Mouse (Mus musculus) midbrain, embryonic 11.5 days (tissue): Measurements from ENCODE around the gene Plin4. TPM values are rescaled to one million over a fixed set of nuclear protein-coding genes. Genes with fewer than 3 reads are reported as not detected.
A peak's percentile ranks its signal among the peaks of the same experiment; 100 is the strongest.
"Not testable (repeated sequence)": the region's sequence is repeated elsewhere in the genome, so short reads cannot be mapped to it uniquely, and the experiment has no call there.

ENCODE experiments used
- ATAC-seq: fragments of 200-750 bp; cut with Nextera tagmentation; 2 replicates; pipeline ENCODE4 v1.8.0; 2017; ENCODE audit warnings: moderate TSS enrichment, moderate library complexity; ENCODE audit not compliant: low FRiP score
- DNase-seq: peaks from one replicate; pipeline ENCODE4 v3.0.0; 2015; ENCODE audit warnings: low spot score; ENCODE audit errors: missing footprints
- H3K27ac ChIP-seq: fragments of 300-500 bp; sonication (generic); 2 replicates; pipeline ENCODE4 v1.5.1; 2014; ENCODE audit warnings: low read depth, low read length
- H3K27me3 ChIP-seq: fragments of 300-500 bp; sonication (generic); 2 replicates; pipeline ENCODE4 v1.6.1; 2014; ENCODE audit warnings: mild to moderate bottlenecking, low read length, moderate library complexity, mixed read lengths; ENCODE audit not compliant: control insufficient read depth, insufficient read depth
- H3K36me3 ChIP-seq: fragments of 300-500 bp; sonication (generic); 2 replicates; pipeline ENCODE4 v1.6.1; 2014; ENCODE audit warnings: mild to moderate bottlenecking, low read length, moderate library complexity, mixed read lengths; ENCODE audit not compliant: control insufficient read depth, insufficient read depth
- H3K4me1 ChIP-seq: fragments of 300-500 bp; sonication (generic); 2 replicates; pipeline ENCODE4 v1.6.1; 2014; ENCODE audit warnings: low read length; ENCODE audit not compliant: control insufficient read depth, insufficient read depth
- H3K4me2 ChIP-seq: fragments of 300-500 bp; sonication (generic); 2 replicates; pipeline ENCODE4 v1.6.1; 2014; ENCODE audit warnings: mild to moderate bottlenecking, moderate library complexity
- H3K4me3 ChIP-seq: fragments of 300-500 bp; sonication (generic); 2 replicates; pipeline ENCODE4 v1.5.1; 2014; ENCODE audit warnings: low read depth, low read length
- H3K9ac ChIP-seq: fragments of 300-500 bp; sonication (generic); 2 replicates; pipeline ENCODE4 v1.6.1; 2014; ENCODE audit warnings: low read length
- H3K9me3 ChIP-seq: fragments of 300-500 bp; sonication (generic); 2 replicates; pipeline ENCODE4 v1.6.1; 2016; ENCODE audit warnings: low read length; ENCODE audit not compliant: control insufficient read depth
- WGBS: fragments of 180-500 bp; shearing (Covaris S2); extraction: QIAGEN DNeasy Blood & Tissue Kit; methylation state at CpG from one replicate; pipeline ENCODE4 v1.1.7; 2014; 5-methylcytosine and 5-hydroxymethylcytosine counted together
- polyA plus RNA-seq: library from polyadenylated mRNA; unstranded; fragments of >200 nt; fragmentation: Nextera tagmentation; extraction: Ambion mirVana; gene quantifications from 2 replicates; pipeline ENCODE4 v1.2.1, GENCODE M21; 2014

Plin4 gene
- polyA plus RNA-seq, 1 experiment from 2014 or later = 0.05 TPM

GRCm38 (mm10) chr17:56108334-56109044 lies 1.1 kb downstream of the Plin4 start:
- Histone ChIP-seq H3K4me2 (no peak overlapping the region), H3K9me3 (no peaks in the 10 kb centered on the region), H3K36me3 (no peaks in the 10 kb centered on the region), H3K27me3 (no peaks in the 10 kb centered on the region), H3K4me1 (no peaks in the 10 kb centered on the region), H3K4me3 (no peak overlapping the region), H3K9ac (no peak overlapping the region), H3K27ac (no peak overlapping the region)
- no peak for ATAC-seq
- peak; percentile 78 for DNase-seq
- WGBS = 81% methylated on average over 6 of the region's 6 CpGs

DNA sequence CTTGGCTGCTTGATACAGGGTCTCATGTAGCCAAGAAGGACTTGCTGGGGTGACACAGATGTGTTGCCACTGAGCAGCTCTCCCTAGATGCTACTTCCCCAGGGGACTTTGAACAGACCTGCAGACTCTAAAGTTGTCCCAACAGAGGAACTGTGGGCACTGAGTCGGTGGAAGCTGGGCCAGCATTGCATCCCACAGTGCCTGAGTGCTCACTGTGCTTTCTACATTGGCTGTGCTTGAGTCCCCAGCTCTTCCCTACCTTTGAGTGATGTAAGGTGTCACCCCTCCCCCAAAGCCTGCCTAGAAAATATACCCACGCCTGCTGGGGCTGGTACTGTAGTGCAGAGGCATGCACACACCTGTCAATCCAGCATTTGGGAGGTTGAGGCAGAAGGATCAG lies 1.9 kb downstream of the Plin4 start:
- Histone ChIP-seq H3K36me3 (no peaks in the 10 kb centered on the region), H3K27me3 (no peaks in the 10 kb centered on the region), H3K9ac (no peak overlapping the region), H3K4me1 (no peaks in the 10 kb centered on the region), H3K4me2 (no peak overlapping the region), H3K4me3 (no peak overlapping the region), H3K27ac (no peak overlapping the region), H3K9me3 (no peaks in the 10 kb centered on the region)
- no peak for ATAC-seq
- peak; percentile 33 for DNase-seq
- WGBS = 91% methylated on average over 2 of the region's 2 CpGs

GRCm38 (mm10) chr17:56106981-56107380 lies 2.6 kb downstream of the Plin4 start:
- H3K27me3 ChIP-seq = no peaks in the 10 kb centered on the region
- no peak overlapping the region for H3K9ac ChIP-seq
- H3K9me3 ChIP-seq = no peaks in the 10 kb centered on the region
- H3K4me2 ChIP-seq = no peak overlapping the region
- no peak overlapping the region for H3K27ac ChIP-seq
- WGBS = 72% methylated on average over 4 of the region's 4 CpGs
- H3K4me3 ChIP-seq = no peak overlapping the region
- H3K4me1 ChIP-seq = no peaks in the 10 kb centered on the region
- ATAC-seq = no peak
- peaks cover 5% of the 10 kb centered on the region for H3K36me3 ChIP-seq
- DNase-seq = peak; percentile 26

DNA sequence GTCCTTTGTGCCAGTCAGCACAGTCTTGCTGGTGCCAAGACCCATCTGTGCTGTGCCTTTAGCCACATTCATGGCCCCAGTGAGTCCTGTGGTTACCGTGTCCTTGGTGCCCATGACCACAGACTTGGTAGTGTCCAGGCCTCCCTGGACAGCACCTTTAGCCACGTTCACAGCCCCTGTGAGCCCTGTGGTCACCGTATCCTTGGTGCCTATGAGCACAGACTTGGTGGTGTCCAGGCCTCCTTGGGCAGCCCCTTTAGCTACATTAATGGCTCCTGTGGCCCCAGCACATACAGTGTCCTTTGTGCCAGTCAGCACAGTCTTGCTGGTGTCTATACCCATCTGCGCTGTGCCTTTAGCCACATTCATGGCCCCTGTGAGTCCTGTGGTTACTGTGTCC lies 3.2 kb downstream of the Plin4 start:
- H3K36me3 ChIP-seq, H3K4me2 ChIP-seq, H3K9me3 ChIP-seq, ATAC-seq, H3K27me3 ChIP-seq, H3K4me1 ChIP-seq, H3K9ac ChIP-seq, H3K27ac ChIP-seq, H3K4me3 ChIP-seq, DNase-seq: not testable (repeated sequence)
- WGBS = 90% methylated on average over 4 of the region's 4 CpGs

DNA sequence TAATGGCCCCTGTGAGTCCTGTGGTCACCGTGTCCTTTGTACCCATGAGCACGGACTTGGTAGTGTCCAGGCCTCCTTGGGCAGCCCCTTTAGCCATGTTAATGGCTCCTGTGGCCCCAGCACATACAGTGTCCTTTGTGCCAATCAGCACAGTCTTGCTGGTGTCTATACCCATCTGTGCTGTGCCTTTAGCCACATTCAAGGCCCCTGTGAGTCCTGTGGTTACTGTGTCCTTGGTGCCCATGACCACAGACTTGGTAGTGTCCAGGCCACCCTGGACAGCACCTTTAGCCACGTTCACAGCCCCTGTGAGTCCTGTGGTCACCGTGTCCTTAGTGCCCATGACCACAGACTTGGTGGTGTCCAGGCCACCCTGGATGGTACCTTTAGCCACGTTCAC lies 4.8 kb downstream of the Plin4 start:
- H3K4me1 ChIP-seq, H3K27me3 ChIP-seq, H3K9ac ChIP-seq, DNase-seq, H3K27ac ChIP-seq, H3K9me3 ChIP-seq, H3K4me2 ChIP-seq, H3K4me3 ChIP-seq, ATAC-seq: not testable (repeated sequence)
- peaks cover 19% of the 10 kb centered on the region for H3K36me3 ChIP-seq
- 92% methylated on average over 2 of the region's 5 CpGs for WGBS

DNA sequence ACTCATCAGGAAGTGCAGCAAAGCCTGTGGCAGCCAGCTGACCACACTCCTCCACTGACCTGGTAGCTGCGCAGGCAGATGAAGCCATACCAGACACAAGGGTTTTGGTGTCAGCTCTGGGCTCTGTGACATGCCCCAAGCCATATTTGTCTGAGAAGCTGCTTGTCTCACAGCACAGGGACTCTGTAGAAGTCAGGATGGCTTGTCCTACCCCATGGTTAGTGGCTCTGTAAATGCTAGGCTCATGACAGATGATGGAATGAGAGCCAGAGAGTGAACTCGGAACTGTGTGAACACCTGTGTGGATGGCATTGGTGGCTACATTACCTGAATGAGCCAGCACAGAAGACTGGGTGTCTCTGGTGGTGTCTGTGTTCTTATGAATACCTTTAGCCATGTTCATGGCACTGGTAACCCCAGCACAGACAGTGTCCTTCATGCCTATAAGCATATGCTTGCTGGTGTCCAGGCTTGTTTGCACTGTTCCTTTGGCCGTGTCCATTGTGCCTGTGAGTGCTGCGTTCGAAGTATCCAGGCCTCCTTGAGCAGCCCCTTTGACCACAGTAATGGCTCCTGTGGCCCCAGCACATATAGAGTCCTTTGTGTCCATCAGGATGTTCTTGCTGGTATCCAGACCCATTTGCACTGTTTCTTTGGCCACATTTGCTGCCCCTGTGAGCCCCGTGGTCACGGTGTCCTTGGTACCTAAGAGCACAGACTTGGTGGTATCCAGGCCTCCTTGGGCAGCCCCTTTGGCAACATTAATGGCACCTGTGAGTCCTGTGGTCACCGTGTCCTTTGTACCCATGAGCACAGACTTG lies 5.9 kb downstream of the Plin4 start:
- Histone ChIP-seq H3K36me3 (peaks cover 21% of the 10 kb centered on the region), H3K4me1 (no peaks in the 10 kb centered on the region), H3K9ac (no peak overlapping the region), H3K4me2 (no peak overlapping the region), H3K4me3 (no peak overlapping the region), H3K9me3 (no peaks in the 10 kb centered on the region), H3K27ac (no peak overlapping the region), H3K27me3 (no peaks in the 10 kb centered on the region)
- DNase-seq (peak; percentile 69), ATAC-seq (no peak)
- 95% methylated on average over 8 of the region's 8 CpGs for WGBS

DNA sequence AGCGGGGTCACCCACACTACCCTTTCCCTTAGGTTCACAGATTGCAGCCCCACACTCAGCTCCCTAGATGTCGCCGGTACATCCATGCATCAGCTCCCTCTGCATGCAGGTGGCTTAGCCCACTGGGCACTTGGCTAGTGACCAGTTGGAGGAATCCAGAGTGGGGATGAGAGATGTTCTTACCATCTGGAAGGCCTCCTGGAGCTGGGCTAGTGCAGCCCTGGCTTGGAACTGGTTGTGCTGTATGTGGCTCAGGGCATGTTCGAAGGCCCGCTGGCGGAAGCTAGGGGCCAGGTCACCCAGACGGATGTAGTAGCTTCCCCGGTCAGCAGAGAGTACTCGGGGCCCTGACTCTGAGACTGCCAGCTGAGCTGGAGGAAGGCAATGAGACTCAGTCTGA lies 6.7 kb downstream of the Plin4 start:
- DNase-seq (peak; percentile 33), ATAC-seq (no peak)
- no peak overlapping the region for H3K4me3 ChIP-seq
- H3K36me3 ChIP-seq = peaks cover 21% of the 10 kb centered on the region
- H3K9me3 ChIP-seq = no peaks in the 10 kb centered on the region
- no peak overlapping the region for H3K4me2 ChIP-seq
- H3K27ac ChIP-seq = no peak overlapping the region
- H3K4me1 ChIP-seq = no peaks in the 10 kb centered on the region
- 95% methylated on average over 9 of the region's 9 CpGs for WGBS
- H3K9ac ChIP-seq = no peak overlapping the region
- no peaks in the 10 kb centered on the region for H3K27me3 ChIP-seq

GRCm38 (mm10) chr17:56102158-56102557 lies 7.4 kb downstream of the Plin4 start:
- Histone ChIP-seq H3K27me3 (no peaks in the 10 kb centered on the region), H3K36me3 (peaks cover 22% of the 10 kb centered on the region), H3K27ac (no peak overlapping the region), H3K4me3 (no peak overlapping the region), H3K4me1 (no peaks in the 10 kb centered on the region), H3K4me2 (no peak overlapping the region), H3K9me3 (no peaks in the 10 kb centered on the region), H3K9ac (no peak overlapping the region)
- DNase-seq (peak; percentile 60), ATAC-seq (no peak)
- WGBS = 93% methylated on average over 5 of the region's 5 CpGs

DNA sequence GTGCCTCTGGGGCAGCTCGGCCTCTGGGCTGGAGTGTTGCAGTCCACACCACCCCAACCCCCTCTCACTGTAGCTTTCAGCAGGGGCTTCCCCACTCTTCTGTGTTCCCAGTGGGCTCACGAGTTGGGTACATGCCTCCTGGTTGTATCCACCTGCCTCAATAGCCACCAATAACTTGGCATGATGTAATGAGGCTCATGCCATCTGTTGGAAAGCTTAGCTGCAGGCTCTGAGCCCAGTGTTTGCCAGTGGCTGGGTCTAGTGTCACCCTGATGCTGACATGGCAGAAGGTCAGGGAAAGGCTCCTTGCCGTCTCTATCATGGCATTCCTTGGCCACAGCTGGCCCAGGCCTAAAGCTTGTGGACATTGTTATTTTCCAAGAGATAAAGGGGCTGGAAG lies 8.8 kb downstream of the Plin4 start:
- no peaks in the 10 kb centered on the region for H3K4me1 ChIP-seq
- H3K27ac ChIP-seq = no peak overlapping the region
- WGBS = 97% methylated on average over 3 of the region's 3 CpGs
- no peaks in the 10 kb centered on the region for H3K9me3 ChIP-seq
- H3K4me2 ChIP-seq = no peak overlapping the region
- H3K36me3 ChIP-seq = peaks cover 31% of the 10 kb centered on the region
- ATAC-seq (no peak), DNase-seq (no peak)
- H3K9ac ChIP-seq = no peak overlapping the region
- H3K4me3 ChIP-seq = no peak overlapping the region
- no peaks in the 10 kb centered on the region for H3K27me3 ChIP-seq
